Mouse (Mus musculus): ENCODE measurements at regions not wholly inside any gene's neighbourhood (a gene's known extent, or its start where the extent isn't known, plus 50 kb on each side); places are given as distances from the start of the nearest gene placed in this dataset.

DNA sequence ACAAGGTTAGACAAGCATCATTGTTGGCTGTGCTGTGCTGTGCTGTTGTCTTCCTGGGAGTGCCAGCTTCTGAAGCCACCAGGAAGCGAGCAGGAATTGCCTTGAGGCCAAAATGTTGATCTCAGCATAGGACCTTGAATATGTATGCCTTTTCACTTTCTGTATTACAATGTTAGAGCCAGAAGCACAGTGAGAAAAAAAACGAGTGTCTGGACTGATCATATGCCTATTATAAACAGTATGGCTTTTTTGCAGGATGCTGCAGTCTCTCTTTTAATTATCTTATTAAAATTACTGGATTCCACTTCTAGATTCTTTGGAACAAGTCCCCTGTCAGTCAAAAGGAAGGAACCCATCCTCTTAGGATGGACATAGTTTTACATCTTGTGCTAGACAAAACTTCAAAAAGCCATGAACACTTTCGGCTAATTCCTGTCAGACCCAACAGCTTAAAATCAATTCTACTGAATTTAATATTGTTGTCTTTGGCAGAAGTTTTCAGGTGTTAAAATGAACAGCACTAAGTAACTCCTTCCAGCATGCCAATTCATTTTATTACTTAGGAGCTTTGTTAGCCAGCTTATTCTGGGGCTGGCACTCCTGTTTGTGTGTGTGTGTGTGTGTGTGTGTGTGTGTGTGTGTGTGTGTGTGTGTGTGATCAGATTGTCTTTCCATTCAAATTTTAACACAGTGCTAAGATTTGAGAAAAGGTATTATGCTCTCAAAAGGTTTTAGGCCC is 220.8 kb upstream of the Adgrl4 start:
- Histone ChIP-seq H3K4me3 (ENCODE audit: low read depth, low read length) (no peak overlapping the region), H3K36me3 (ENCODE audit: control insufficient read depth, insufficient read depth) (no peaks in the 10 kb centered on the region), H3K27ac (ENCODE audit: low read depth, low read length) (no peak overlapping the region), H3K27me3 (replicated peaks; ENCODE audit: control insufficient read depth, insufficient read depth, low read length) (no peaks in the 10 kb centered on the region), H3K9me3 (ENCODE audit: control insufficient read depth) (no peaks in the 10 kb centered on the region), H3K4me2 (replicated peaks; ENCODE audit: low read depth) (no peak overlapping the region), H3K4me1 (replicated peaks; ENCODE audit: control insufficient read depth, insufficient read depth, low read length) (no peaks in the 10 kb centered on the region), H3K9ac (ENCODE audit: low read depth, low read length) (no peak overlapping the region)
- no peak for ATAC-seq
- TF ChIP-seq CTCF (IDR thresholded peaks at IDR 0.05; ENCODE audit: low read depth): no peak
- 64% methylated on average over 3 of the region's 3 CpGs for WGBS

DNA sequence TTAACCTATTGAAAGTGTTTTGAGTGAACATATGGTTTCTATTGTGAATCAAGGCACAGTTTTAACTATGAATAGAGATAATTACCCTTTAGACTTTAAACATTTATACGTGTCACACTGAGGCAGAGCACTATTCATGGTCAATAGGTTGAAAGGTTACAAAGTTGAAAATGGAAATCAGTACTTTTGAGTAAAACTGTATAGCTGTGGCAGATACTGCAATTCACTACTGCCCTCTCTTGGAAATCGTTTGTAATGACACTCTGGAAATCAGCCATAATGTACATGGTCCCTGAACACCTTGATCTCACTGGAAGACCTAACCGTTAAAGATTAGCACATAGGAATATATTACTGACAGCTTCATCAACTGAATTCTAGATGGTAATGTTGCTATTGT is 215.3 kb upstream of the Adgrl4 start:
- H3K36me3 ChIP-seq (ENCODE audit: control insufficient read depth, insufficient read depth): no peaks in the 10 kb centered on the region
- no peak overlapping the region for H3K9ac ChIP-seq (ENCODE audit: low read depth, low read length)
- H3K4me3 ChIP-seq (ENCODE audit: low read depth, low read length): no peak overlapping the region
- WGBS: 20% methylated on average over 3 of the region's 3 CpGs
- H3K27me3 ChIP-seq (replicated peaks; ENCODE audit: control insufficient read depth, insufficient read depth, low read length): no peaks in the 10 kb centered on the region
- ATAC-seq: no peak
- no peak overlapping the region for H3K27ac ChIP-seq (ENCODE audit: low read depth, low read length)
- H3K4me1 ChIP-seq (replicated peaks; ENCODE audit: control insufficient read depth, insufficient read depth, low read length): no peaks in the 10 kb centered on the region
- H3K9me3 ChIP-seq (ENCODE audit: control insufficient read depth): no peaks in the 10 kb centered on the region
- peak; percentile 80 for TF ChIP-seq CTCF (IDR thresholded peaks at IDR 0.05; ENCODE audit: low read depth)
- no peak overlapping the region for H3K4me2 ChIP-seq (replicated peaks; ENCODE audit: low read depth)

DNA sequence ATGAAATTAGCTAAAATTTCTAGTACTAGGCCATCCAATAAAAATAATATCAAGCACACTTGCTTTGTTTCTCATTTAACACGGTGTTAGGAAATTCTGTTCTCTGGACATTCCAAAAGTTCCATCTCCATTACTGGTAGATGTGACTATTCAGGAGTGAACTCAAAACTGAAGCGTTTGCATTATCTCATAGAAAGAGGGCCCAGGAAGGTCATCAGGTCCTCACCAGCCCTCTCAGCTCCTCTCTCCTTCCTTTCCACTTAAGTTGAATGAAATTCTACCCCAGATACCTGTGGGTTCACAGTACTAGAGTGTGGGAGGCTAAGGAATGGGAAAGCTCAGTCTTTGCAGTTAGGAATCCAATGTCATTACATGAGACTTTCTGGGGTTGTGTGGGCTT is 185.2 kb upstream of the Adgrl4 start:
- ATAC-seq: no peak
- Histone ChIP-seq H3K36me3 (ENCODE audit: control insufficient read depth, insufficient read depth) (no peaks in the 10 kb centered on the region), H3K4me3 (ENCODE audit: low read depth, low read length) (no peak overlapping the region), H3K9me3 (ENCODE audit: control insufficient read depth) (no peaks in the 10 kb centered on the region), H3K4me1 (replicated peaks; ENCODE audit: control insufficient read depth, insufficient read depth, low read length) (no peaks in the 10 kb centered on the region), H3K9ac (ENCODE audit: low read depth, low read length) (no peak overlapping the region), H3K27me3 (replicated peaks; ENCODE audit: control insufficient read depth, insufficient read depth, low read length) (no peaks in the 10 kb centered on the region), H3K4me2 (replicated peaks; ENCODE audit: low read depth) (no peak overlapping the region), H3K27ac (ENCODE audit: low read depth, low read length) (no peak overlapping the region)
- WGBS: 78% methylated on average over 2 of the region's 2 CpGs
- TF ChIP-seq CTCF (IDR thresholded peaks at IDR 0.05; ENCODE audit: low read depth): no peak

DNA sequence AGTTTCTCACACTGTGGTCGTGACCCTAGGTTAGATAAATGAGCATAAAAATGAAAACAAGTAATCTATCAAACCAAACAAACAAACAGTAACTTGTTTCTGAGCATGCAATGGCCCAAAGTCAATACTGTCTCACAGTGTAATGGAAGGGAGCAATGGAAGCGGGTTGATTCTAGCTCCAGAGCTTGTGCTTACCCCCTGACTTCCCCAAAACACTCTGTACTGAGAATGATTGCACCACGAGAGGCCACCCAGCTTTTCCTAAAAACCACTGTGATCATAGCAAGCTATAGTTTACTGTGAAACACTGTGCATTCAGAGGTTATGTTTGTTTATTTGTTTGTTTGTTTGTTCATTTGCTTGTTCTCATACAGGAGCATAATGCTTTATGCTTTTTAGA is 174.9 kb upstream of the Adgrl4 start:
- 73% methylated on average over 3 of the region's 3 CpGs for WGBS
- Histone ChIP-seq H3K9ac (ENCODE audit: low read depth, low read length) (no peak overlapping the region), H3K4me3 (ENCODE audit: low read depth, low read length) (no peak overlapping the region), H3K4me2 (replicated peaks; ENCODE audit: low read depth) (no peak overlapping the region), H3K36me3 (ENCODE audit: control insufficient read depth, insufficient read depth) (no peaks in the 10 kb centered on the region), H3K9me3 (ENCODE audit: control insufficient read depth) (no peaks in the 10 kb centered on the region), H3K4me1 (replicated peaks; ENCODE audit: control insufficient read depth, insufficient read depth, low read length) (no peaks in the 10 kb centered on the region), H3K27ac (ENCODE audit: low read depth, low read length) (no peak overlapping the region), H3K27me3 (replicated peaks; ENCODE audit: control insufficient read depth, insufficient read depth, low read length) (no peaks in the 10 kb centered on the region)
- no peak for ATAC-seq
- TF ChIP-seq CTCF (IDR thresholded peaks at IDR 0.05; ENCODE audit: low read depth): no peak

DNA sequence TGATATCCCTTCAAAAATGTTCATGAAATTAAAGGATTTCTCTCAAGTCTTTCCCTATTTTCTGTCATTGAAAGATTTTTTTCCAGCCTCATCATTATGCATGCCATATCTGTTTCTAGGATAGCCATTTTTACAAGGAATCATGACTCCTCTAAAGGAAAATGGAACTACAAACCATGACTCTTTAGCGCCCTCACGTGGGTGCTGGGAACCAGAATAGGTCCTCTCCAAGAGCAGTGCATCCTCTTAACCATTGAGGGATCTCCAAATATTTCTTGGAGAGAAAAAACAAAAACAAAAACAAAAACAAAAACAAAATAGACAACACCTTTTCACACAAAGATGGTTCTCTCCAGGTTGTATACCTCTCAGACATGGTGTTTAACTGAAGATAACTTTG is 172.0 kb upstream of the Adgrl4 start:
- Histone ChIP-seq H3K4me1 (replicated peaks; ENCODE audit: control insufficient read depth, insufficient read depth, low read length) (no peaks in the 10 kb centered on the region), H3K4me2 (replicated peaks; ENCODE audit: low read depth) (no peak overlapping the region), H3K4me3 (ENCODE audit: low read depth, low read length) (no peak overlapping the region), H3K9me3 (ENCODE audit: control insufficient read depth) (no peaks in the 10 kb centered on the region), H3K27ac (ENCODE audit: low read depth, low read length) (no peak overlapping the region), H3K9ac (ENCODE audit: low read depth, low read length) (no peak overlapping the region), H3K27me3 (replicated peaks; ENCODE audit: control insufficient read depth, insufficient read depth, low read length) (no peaks in the 10 kb centered on the region), H3K36me3 (ENCODE audit: control insufficient read depth, insufficient read depth) (no peaks in the 10 kb centered on the region)
- ATAC-seq: no peak
- 0 out of 2 replicates have a peak, but pooled peaks have one; percentile 4 for TF ChIP-seq CTCF (IDR thresholded peaks at IDR 0.05; ENCODE audit: low read depth)
- WGBS: 23% methylated on average over 2 of the region's 2 CpGs

DNA sequence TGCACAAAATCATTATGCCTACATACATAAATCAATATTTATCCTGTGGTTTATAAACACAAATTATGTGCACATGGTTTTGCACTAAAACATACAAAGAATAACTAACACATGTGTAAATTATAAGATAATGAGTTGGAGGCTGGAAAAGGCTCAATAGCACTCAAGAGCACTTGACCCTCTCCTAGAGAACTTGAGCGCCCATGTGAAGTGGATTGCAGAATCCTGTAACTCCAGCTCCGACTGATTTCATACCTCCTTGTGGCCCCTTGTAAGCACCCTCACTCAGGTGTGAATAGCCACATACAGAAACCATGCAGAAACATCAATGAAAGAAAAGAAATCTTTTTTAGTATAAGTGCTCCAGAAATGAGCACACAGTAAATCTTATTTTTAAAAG is 168.2 kb upstream of the Adgrl4 start:
- no peak overlapping the region for H3K27ac ChIP-seq (ENCODE audit: low read depth, low read length)
- no peak for TF ChIP-seq CTCF (IDR thresholded peaks at IDR 0.05; ENCODE audit: low read depth)
- H3K9me3 ChIP-seq (ENCODE audit: control insufficient read depth): no peaks in the 10 kb centered on the region
- no peak overlapping the region for H3K4me2 ChIP-seq (replicated peaks; ENCODE audit: low read depth)
- no peak overlapping the region for H3K4me3 ChIP-seq (ENCODE audit: low read depth, low read length)
- H3K9ac ChIP-seq (ENCODE audit: low read depth, low read length): no peak overlapping the region
- ATAC-seq: no peak
- H3K27me3 ChIP-seq (replicated peaks; ENCODE audit: control insufficient read depth, insufficient read depth, low read length): no peaks in the 10 kb centered on the region
- WGBS: 69% methylated on average over 2 of the region's 2 CpGs
- H3K36me3 ChIP-seq (ENCODE audit: control insufficient read depth, insufficient read depth): no peaks in the 10 kb centered on the region
- no peaks in the 10 kb centered on the region for H3K4me1 ChIP-seq (replicated peaks; ENCODE audit: control insufficient read depth, insufficient read depth, low read length)
